Mouse (Mus musculus): ENCODE results near the gene D10Jhu81e.

DNA sequence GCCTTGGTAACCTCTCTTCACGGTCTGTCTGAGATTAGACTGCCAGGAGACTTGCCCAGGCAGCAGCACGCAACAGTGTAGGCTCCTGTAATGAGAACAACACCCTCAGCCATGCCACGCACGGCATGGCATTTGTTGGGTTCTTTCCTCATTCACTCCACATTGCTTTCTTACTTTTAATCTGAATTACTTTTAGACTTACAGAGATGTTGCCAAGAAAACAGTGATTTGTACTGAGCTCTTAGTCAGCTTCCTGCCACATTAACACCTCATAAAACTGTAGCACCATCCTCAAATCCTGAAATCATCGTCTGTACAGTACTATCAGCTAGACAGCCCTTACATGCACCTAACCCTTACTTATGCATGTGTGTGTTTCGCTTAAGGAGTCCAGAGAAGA is 49.0 kb upstream of the D10Jhu81e start:
- TF ChIP-seq CTCF (IDR thresholded peaks at IDR 0.05; ENCODE audit: control insufficient read depth, insufficient read depth, insufficient replicate concordance, low read depth, low read length) (no peak), POLR2A (IDR thresholded peaks at IDR 0.05; ENCODE audit: control insufficient read depth, low read depth, low read length) (no peak)
